Mouse (Mus musculus): Measurements from ENCODE around the gene Usp30.

DNA sequence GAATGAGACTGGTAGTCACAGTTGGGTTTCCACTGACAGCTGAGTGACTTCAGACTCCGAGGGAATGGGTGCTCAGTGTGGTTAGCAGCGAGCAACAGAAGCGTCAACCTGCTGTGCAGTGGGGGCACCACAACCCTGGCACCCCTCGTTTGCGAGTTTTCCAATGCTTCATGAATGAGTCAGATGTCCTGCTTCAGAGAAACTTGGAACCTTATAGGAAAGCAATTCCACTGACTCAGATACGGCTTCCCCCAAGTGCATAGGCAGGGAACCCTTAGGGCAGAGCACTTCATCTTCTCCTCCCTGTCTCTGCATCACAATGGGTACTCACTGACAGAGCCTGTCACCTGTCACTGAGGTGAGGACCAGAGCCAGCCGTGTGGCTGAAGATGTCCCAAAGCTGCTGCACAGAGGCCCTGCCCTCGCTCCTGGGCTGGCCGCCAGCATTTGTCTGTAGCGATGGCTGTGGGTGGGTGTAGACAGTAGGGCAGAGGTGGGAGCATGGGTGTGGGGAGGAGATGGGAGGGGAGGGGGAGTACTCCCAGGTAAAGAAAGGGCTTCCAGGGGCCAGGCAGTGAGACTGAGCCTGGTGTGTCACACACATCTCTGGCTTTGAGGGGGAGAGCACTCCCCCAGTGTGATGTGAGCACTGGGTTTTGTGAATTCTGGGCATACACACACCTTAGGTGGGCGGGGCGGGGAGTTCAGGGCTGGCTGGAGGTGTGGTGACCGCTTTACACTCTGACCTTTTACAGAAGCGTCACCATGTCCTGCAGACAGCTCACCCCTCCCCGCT, 72.4 kb downstream of the Usp30 start:
- TF ChIP-seq CTCF (IDR thresholded peaks at IDR 0.05; ENCODE audit: low read depth, low read length) = no peak
- TF ChIP-seq POLR2A (IDR thresholded peaks at IDR 0.05; ENCODE audit: borderline replicate concordance, low read depth, low read length) = no peak

Data from bone marrow macrophage, adult 2 months (primary cell).